Mouse (Mus musculus): ENCODE measurements around the gene Arhgdia.

DNA sequence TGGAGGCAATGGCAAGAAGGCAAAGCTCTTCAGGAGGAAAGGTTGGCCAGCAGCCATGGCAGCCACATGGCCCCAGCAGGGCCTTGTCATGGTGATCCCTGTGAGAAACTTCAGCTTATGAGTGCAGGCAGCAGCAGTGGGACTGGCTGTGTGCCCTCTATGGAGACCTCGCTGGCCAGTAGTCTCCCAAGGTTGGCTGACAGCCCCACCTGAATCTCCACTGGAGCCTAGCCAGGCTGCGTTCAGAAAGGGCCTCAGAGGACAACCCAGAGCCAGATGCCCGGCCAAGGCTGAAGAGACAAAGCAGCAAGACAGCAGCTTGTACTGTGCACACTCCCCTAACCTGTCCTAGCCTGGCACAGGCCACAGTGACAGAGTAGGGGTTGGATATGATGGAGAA lies 42.9 kb downstream of the Arhgdia start:
- TF ChIP-seq CTCF (IDR thresholded peaks at IDR 0.05; ENCODE audit: borderline replicate concordance, insufficient read depth, low read length) (no peak), POLR2A (IDR thresholded peaks at IDR 0.05; ENCODE audit: low read depth, low read length) (no peak)

Data from embryonic fibroblast, embryonic 13.5 days (primary cell).